Mouse (Mus musculus) urinary bladder, postnatal 0 days (tissue): ENCODE data around the gene Olfr575. TPM values are rescaled to one million over a fixed set of nuclear protein-coding genes. Genes with fewer than 3 reads are reported as not detected.

ENCODE experiments used
- polyA plus RNA-seq: library from polyadenylated mRNA; unstranded; fragments of >200 nt; fragmentation: Nextera tagmentation; extraction: Ambion mirVana; gene quantifications from 2 replicates; pipeline ENCODE4 v1.2.1, GENCODE M21; 2015

The Olfr575 gene
- not detected in 2 replicates for polyA plus RNA-seq

GRCm38 (mm10) chr7:102958593-102958992 is at the start of gene Olfr575:
Olfr575 (minus strand) TSS chr7:102958775.

GRCm38 (mm10) chr7:102989224-102989623 is 30.6 kb upstream of the Olfr575 start, which contains the start of gene Olfr578:
Olfr578 (minus strand) TSS chr7:102989324.

GRCm38 (mm10) chr7:102975843-102976242 is 17.3 kb upstream of the Olfr575 start, which contains the start of gene Olfr577:
Olfr577 (minus strand) TSS chr7:102975943.

GRCm38 (mm10) chr7:102962360-102962759 is 3.8 kb upstream of the Olfr575 start, which contains the start of gene Olfr576:
Olfr576 (plus strand) TSS chr7:102962660.

GRCm38 (mm10) chr7:102948167-102948566 is 10.4 kb downstream of the Olfr575 start, which contains the start of gene Olfr574:
Olfr574 (plus strand) TSS chr7:102948467.

GRCm38 (mm10) chr7:102942475-102942874 is 16.1 kb downstream of the Olfr575 start, which contains the start of gene Olfr573-ps1:
Olfr573-ps1 (minus strand) TSS chr7:102942575.

GRCm38 (mm10) chr7:102924109-102924508 is 34.5 kb downstream of the Olfr575 start, which contains the start of gene Olfr572:
Olfr572 (plus strand) TSS chr7:102924409.

GRCm38 (mm10) chr7:102917032-102917875 is 41.3 kb downstream of the Olfr575 start, which contains the start of gene Olfr571:
Olfr571 (minus strand) TSS chr7:102917536.

Other genes starting within 250 kb of the Olfr575 start
- not detected in 2 replicates for gene Olfr33, start 239.7 kb downstream of the Olfr575 start, polyA plus RNA-seq
- gene Olfr559, start 231.3 kb downstream of the Olfr575 start, polyA plus RNA-seq = not detected in 2 replicates
- gene Olfr560, start 199.4 kb downstream of the Olfr575 start, polyA plus RNA-seq = 0.11 TPM in 1 of 2 replicates, not detected in the other
- 5.3 and 6.3 TPM in 2 replicates for gene Olfr78, start 199.3 kb downstream of the Olfr575 start, polyA plus RNA-seq
- gene Olfr561, start 187.6 kb downstream of the Olfr575 start, polyA plus RNA-seq = not detected in 2 replicates
- gene Olfr564, start 155.3 kb downstream of the Olfr575 start, polyA plus RNA-seq = not detected in 2 replicates
- not detected in 2 replicates for gene Olfr566, start 100.0 kb downstream of the Olfr575 start, polyA plus RNA-seq
- not detected in 2 replicates for gene Olfr568, start 81.7 kb downstream of the Olfr575 start, polyA plus RNA-seq
- gene Olfr569, start 67.9 kb downstream of the Olfr575 start, polyA plus RNA-seq = not detected in 2 replicates
- not detected in 2 replicates for gene Olfr570, start 64.2 kb downstream of the Olfr575 start, polyA plus RNA-seq
- not detected in 2 replicates for gene Olfr571, start 41.2 kb downstream of the Olfr575 start, polyA plus RNA-seq
- not detected in 2 replicates for gene Olfr572, start 34.4 kb downstream of the Olfr575 start, polyA plus RNA-seq
- gene Olfr573-ps1, start 16.2 kb downstream of the Olfr575 start, polyA plus RNA-seq = not detected in 2 replicates
- not detected in 2 replicates for gene Olfr574, start 10.3 kb downstream of the Olfr575 start, polyA plus RNA-seq
- not detected in 2 replicates for gene Olfr576, start 3.9 kb upstream of the Olfr575 start, polyA plus RNA-seq
- not detected in 2 replicates for gene Olfr577, start 17.2 kb upstream of the Olfr575 start, polyA plus RNA-seq
- not detected in 2 replicates for gene Olfr578, start 30.5 kb upstream of the Olfr575 start, polyA plus RNA-seq
- not detected in 2 replicates for gene Olfr582, start 79.2 kb upstream of the Olfr575 start, polyA plus RNA-seq
- gene Olfr583, start 92.5 kb upstream of the Olfr575 start, polyA plus RNA-seq = not detected in 2 replicates
- not detected in 2 replicates for gene Olfr584, start 123.1 kb upstream of the Olfr575 start, polyA plus RNA-seq
- not detected in 2 replicates for gene Olfr585, start 138.9 kb upstream of the Olfr575 start, polyA plus RNA-seq
- gene Olfr586, start 166.9 kb upstream of the Olfr575 start, polyA plus RNA-seq = not detected in 2 replicates
- not detected in 2 replicates for gene Olfr588-ps1, start 182.1 kb upstream of the Olfr575 start, polyA plus RNA-seq
- gene Olfr589, start 197.6 kb upstream of the Olfr575 start, polyA plus RNA-seq = not detected in 2 replicates
- gene Olfr591, start 219.6 kb upstream of the Olfr575 start, polyA plus RNA-seq = not detected in 2 replicates
- not detected in 2 replicates for gene Olfr592, start 226.0 kb upstream of the Olfr575 start, polyA plus RNA-seq